Mouse (Mus musculus): ENCODE measurements at regions not wholly inside any gene's neighbourhood (a gene's known extent, or its start where the extent isn't known, plus 50 kb on each side); places are given as distances from the start of the nearest gene placed in this dataset.

DNA sequence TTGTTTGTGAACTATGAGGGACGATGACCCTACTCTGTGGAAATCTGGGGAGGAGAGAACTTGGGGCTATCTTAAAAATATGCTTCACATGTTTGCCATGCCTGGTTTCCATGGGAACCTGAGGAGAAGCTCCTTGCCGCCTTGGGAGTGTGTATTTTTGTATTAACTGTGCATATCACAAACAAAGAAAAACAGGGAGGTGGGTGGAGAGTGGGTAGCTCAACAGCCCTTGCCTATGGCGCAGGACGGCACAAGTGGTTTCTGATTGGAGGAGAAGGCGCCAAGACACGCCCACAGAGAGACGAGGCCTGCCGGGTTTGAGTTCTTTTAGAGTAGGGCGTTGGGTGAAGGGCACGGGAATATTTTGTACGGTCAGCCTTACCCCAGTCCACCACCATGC, 170.2 kb upstream of the Ajap1 start:
- TF ChIP-seq CTCF (IDR thresholded peaks at IDR 0.05; ENCODE audit: insufficient read depth, low read length) (no peak), POLR2A (IDR thresholded peaks at IDR 0.05; ENCODE audit: borderline replicate concordance, extremely low read depth, low read depth, low read length) (no peak)

Measured in lung, adult 2 months (tissue).